Mouse (Mus musculus) hindbrain, embryonic 15.5 days (tissue): ENCODE measurements around the gene Rnf5. TPM values are rescaled to one million over a fixed set of nuclear protein-coding genes. Genes with fewer than 3 reads are reported as not detected.

Source experiments
- ATAC-seq: fragments of 200-750 bp; cut with Nextera tagmentation; 2 replicates; pipeline ENCODE4 v1.8.0; 2017; ENCODE audit warnings: low read depth, moderate number of reproducible peaks, moderate TSS enrichment; ENCODE audit not compliant: low FRiP score
- H3K27ac ChIP-seq: fragments of 300-500 bp; sonication (generic); replicated peaks from 2 replicates; pipeline ENCODE4 v1.5.1; 2015; ENCODE audit warnings: mild to moderate bottlenecking, inconsistent platforms
- H3K27me3 ChIP-seq: fragments of 300-500 bp; sonication (generic); 2 replicates; pipeline ENCODE4 v1.6.1; 2015; ENCODE audit warnings: control low read depth, inconsistent platforms
- H3K36me3 ChIP-seq: fragments of 300-500 bp; sonication (generic); 2 replicates; pipeline ENCODE4 v1.6.1; 2015; ENCODE audit warnings: control low read depth, inconsistent platforms
- H3K4me1 ChIP-seq: fragments of 300-500 bp; sonication (generic); replicated peaks from 2 replicates; pipeline ENCODE4 v1.6.1; 2015; ENCODE audit warnings: control low read depth, inconsistent platforms
- H3K4me2 ChIP-seq: fragments of 300-500 bp; sonication (generic); 2 replicates; pipeline ENCODE4 v1.6.1; 2015; ENCODE audit warnings: moderate library complexity, mild to moderate bottlenecking, inconsistent platforms
- H3K4me3 ChIP-seq: fragments of 300-500 bp; sonication (generic); 2 replicates; pipeline ENCODE4 v1.5.1; 2015; ENCODE audit warnings: mild to moderate bottlenecking, inconsistent platforms
- H3K9ac ChIP-seq: fragments of 300-500 bp; sonication (generic); 2 replicates; pipeline ENCODE4 v1.6.1; 2015; ENCODE audit warnings: inconsistent platforms
- H3K9me3 ChIP-seq: fragments of 300-500 bp; sonication (generic); 2 replicates; pipeline ENCODE4 v1.6.1; 2016; ENCODE audit warnings: control low read depth, inconsistent platforms
- WGBS: fragments of 180-500 bp; shearing (Covaris S2); methylation state at CpG from one replicate; pipeline ENCODE4 v1.1.7; 2015; 5-methylcytosine and 5-hydroxymethylcytosine counted together
- polyA plus RNA-seq: library from polyadenylated mRNA; unstranded; fragments of >200 nt; fragmentation: Nextera tagmentation; extraction: Ambion mirVana; gene quantifications from 2 replicates; pipeline ENCODE4 v1.2.1, GENCODE M21; 2015

Rnf5 gene
- polyA plus RNA-seq, 1 experiment from 2014 or later = 283 TPM

GRCm38 (mm10) chr17:34597566-34598095 lies 5.9 kb downstream of the Rnf5 start, which contains the start of gene Ager:
Gene Ager (plus strand): TSS chr17:34597862.
- no peak within 1 kb of the TSS for H3K4me2 ChIP-seq
- H3K9ac ChIP-seq = no peak within 1 kb of the TSS
- no peak within 1 kb of the TSS for H3K27ac ChIP-seq
- no peak within 1 kb of the TSS for H3K4me3 ChIP-seq
- H3K9me3 ChIP-seq = no peaks in the 10 kb centered on the region
- H3K4me1 ChIP-seq = peaks cover 41% of the 10 kb centered on the region
- ATAC-seq = no peak
- H3K27me3 ChIP-seq = no peaks in the 10 kb centered on the region
- 31% methylated on average over 6 of the region's 6 CpGs for WGBS
- H3K36me3 ChIP-seq = peaks cover 31% of the 10 kb centered on the region

- Histone ChIP-seq H3K9me3 (no peaks in the 10 kb centered on the region), H3K27me3 (no peaks in the 10 kb centered on the region), H3K27ac (no peak overlapping the region), H3K4me1 (peaks cover 39% of the 10 kb centered on the region), H3K36me3 (peaks cover 26% of the 10 kb centered on the region), H3K9ac (no peak overlapping the region), H3K4me2 (no peak overlapping the region), H3K4me3 (no peak overlapping the region)
- no peak for ATAC-seq
- WGBS = 78% methylated on average over 8 of the region's 8 CpGs
These were observed 7.4 kb downstream of the Rnf5 start for GRCm38 (mm10) chr17:34596098-34596497.

GRCm38 (mm10) chr17:34593752-34594525 lies 9.6 kb downstream of the Rnf5 start:
- Histone ChIP-seq H3K9ac (peak overlapping the region; percentile 95), H3K27ac (peak overlapping the region; percentile 98), H3K27me3 (no peaks in the 10 kb centered on the region), H3K9me3 (no peaks in the 10 kb centered on the region), H3K4me1 (peaks cover 57% of the 10 kb centered on the region), H3K4me3 (peak overlapping the region; percentile 85), H3K4me2 (peak overlapping the region; percentile 89), H3K36me3 (peaks cover 17% of the 10 kb centered on the region)
- 47% methylated on average over 34 of the region's 34 CpGs for WGBS
- no peak for ATAC-seq

- ATAC-seq = peak; percentile 20; the same call in 1 of the 2 replicates
- Histone ChIP-seq H3K4me1 (peaks cover 67% of the 10 kb centered on the region), H3K27me3 (no peaks in the 10 kb centered on the region), H3K9ac (peak overlapping the region; percentile 95), H3K4me2 (peak overlapping the region; percentile 89), H3K36me3 (peaks cover 17% of the 10 kb centered on the region), H3K4me3 (peak overlapping the region; percentile 85), H3K27ac (peak overlapping the region; percentile 98), H3K9me3 (no peaks in the 10 kb centered on the region)
- WGBS = 2% methylated on average over 25 of the region's 32 CpGs
These were observed 10.6 kb downstream of the Rnf5 start for GRCm38 (mm10) chr17:34592581-34593549.

GRCm38 (mm10) chr17:34591994-34592375 lies 11.5 kb downstream of the Rnf5 start:
- peak overlapping the region; percentile 95 for H3K9ac ChIP-seq
- H3K4me1 ChIP-seq = peaks cover 69% of the 10 kb centered on the region
- H3K4me3 ChIP-seq = peak overlapping the region; percentile 85
- H3K27me3 ChIP-seq = no peaks in the 10 kb centered on the region
- peak overlapping the region; percentile 89 for H3K4me2 ChIP-seq
- peak; percentile 29 for ATAC-seq
- H3K27ac ChIP-seq = peak overlapping the region; percentile 98
- peaks cover 17% of the 10 kb centered on the region for H3K36me3 ChIP-seq
- WGBS = under 1% methylated on average over 27 of the region's 35 CpGs
- H3K9me3 ChIP-seq = no peaks in the 10 kb centered on the region

GRCm38 (mm10) chr17:34591029-34591993 lies 12.2 kb downstream of the Rnf5 start, which contains the start of gene Pbx2:
Gene Pbx2 (plus strand): TSS chr17:34591266.
- Histone ChIP-seq H3K9me3 (no peaks in the 10 kb centered on the region), H3K4me3 (peak within 1 kb of the TSS; percentile 85), H3K27me3 (no peaks in the 10 kb centered on the region), H3K9ac (peak within 1 kb of the TSS; percentile 95), H3K4me2 (peak within 1 kb of the TSS; percentile 89), H3K36me3 (peaks cover 17% of the 10 kb centered on the region), H3K4me1 (peaks cover 72% of the 10 kb centered on the region), H3K27ac (peak within 1 kb of the TSS; percentile 98)
- ATAC-seq = no peak
- WGBS = 1% methylated on average over 21 of the region's 21 CpGs

GRCm38 (mm10) chr17:34590154-34590987 lies 13.1 kb downstream of the Rnf5 start:
- H3K27me3 ChIP-seq = no peaks in the 10 kb centered on the region
- peaks cover 9% of the 10 kb centered on the region; the same call in 1 of the 2 replicates for H3K36me3 ChIP-seq
- H3K4me2 ChIP-seq = peak overlapping the region; percentile 89
- peaks cover 77% of the 10 kb centered on the region for H3K4me1 ChIP-seq
- H3K9ac ChIP-seq = no peak overlapping the region
- 65% methylated on average over 15 of the region's 15 CpGs for WGBS
- peak overlapping the region; percentile 98; the same call in 1 of the 2 replicates for H3K27ac ChIP-seq
- no peak for ATAC-seq
- H3K9me3 ChIP-seq = no peaks in the 10 kb centered on the region
- no peak overlapping the region for H3K4me3 ChIP-seq

- H3K4me1 ChIP-seq = peaks cover 70% of the 10 kb centered on the region
- H3K9me3 ChIP-seq = no peaks in the 10 kb centered on the region
- peak within 1 kb of the TSS; percentile 10; the same call in 1 of the 2 replicates for H3K27ac ChIP-seq
- peaks cover 4% of the 10 kb centered on the region; the same call in 1 of the 2 replicates for H3K36me3 ChIP-seq
- no peaks in the 10 kb centered on the region for H3K27me3 ChIP-seq
- peak within 1 kb of the TSS; percentile 14; the same call in 1 of the 2 replicates for H3K9ac ChIP-seq
- peak within 1 kb of the TSS; percentile 89 for H3K4me2 ChIP-seq
- H3K4me3 ChIP-seq = peak within 1 kb of the TSS; percentile 65; the same call in 1 of the 2 replicates
- ATAC-seq = no peak
- WGBS = 34% methylated on average over 7 of the region's 7 CpGs
These were observed 13.8 kb downstream of the Rnf5 start, which contains the start of gene Gpsm3 for GRCm38 (mm10) chr17:34589681-34590101. Gene Gpsm3 (plus strand): TSS chr17:34589806.

GRCm38 (mm10) chr17:34589206-34589605 lies 14.3 kb downstream of the Rnf5 start:
- H3K27ac ChIP-seq = no peak overlapping the region
- H3K9me3 ChIP-seq = no peaks in the 10 kb centered on the region
- H3K4me3 ChIP-seq = no peak overlapping the region
- no peaks in the 10 kb centered on the region for H3K36me3 ChIP-seq
- 48% methylated on average over 7 of the region's 7 CpGs for WGBS
- H3K9ac ChIP-seq = no peak overlapping the region
- no peak for ATAC-seq
- H3K4me1 ChIP-seq = peaks cover 65% of the 10 kb centered on the region
- no peak overlapping the region for H3K4me2 ChIP-seq
- no peaks in the 10 kb centered on the region for H3K27me3 ChIP-seq

GRCm38 (mm10) chr17:34588767-34589166 lies 14.7 kb downstream of the Rnf5 start:
- Histone ChIP-seq H3K9ac (peak overlapping the region; percentile 14; the same call in 1 of the 2 replicates), H3K9me3 (no peaks in the 10 kb centered on the region), H3K4me1 (peaks cover 61% of the 10 kb centered on the region), H3K4me2 (no peak overlapping the region), H3K36me3 (no peaks in the 10 kb centered on the region), H3K27ac (no peak overlapping the region), H3K4me3 (peak overlapping the region; percentile 65; the same call in 1 of the 2 replicates), H3K27me3 (no peaks in the 10 kb centered on the region)
- ATAC-seq = no peak
- 76% methylated on average over 3 of the region's 3 CpGs for WGBS
